Mouse (Mus musculus) CH12.LX (cell line): Measurements from ENCODE around the gene Ctdspl.

ENCODE experiments used
- CTCF ChIP-seq, 2 experiments: IDR thresholded peaks in 1 of 2; conservative IDR thresholded peaks in 1 of 2; 2 replicates each; pipeline ENCODE4 v1.5.1; 2011 to 2012; ENCODE audit warnings: low read depth in 2 of 2, low read length in 2 of 2, improper control_type of control experiment in 1 of 2, inconsistent platforms in 1 of 2, mild to moderate bottlenecking in 1 of 2, moderate library complexity in 1 of 2
- KAT2A ChIP-seq: IDR thresholded peaks from 2 replicates; pipeline ENCODE4 v1.6.1; 2012; ENCODE audit warnings: low read length, improper control_type of control experiment, inconsistent platforms; ENCODE audit not compliant: insufficient replicate concordance
- POLR2A ChIP-seq: IDR thresholded peaks from 2 replicates; pipeline ENCODE4 v1.6.1; 2011; ENCODE audit warnings: low read depth, mild to moderate bottlenecking, improper control_type of control experiment, low read length
- ZKSCAN1 ChIP-seq: IDR thresholded peaks from 2 replicates; pipeline ENCODE4 v1.6.1; 2012; ENCODE audit warnings: low read depth, inconsistent platforms, low read length, improper control_type of control experiment, borderline replicate concordance

- no peak for TF ChIP-seq KAT2A
- no peak for TF ChIP-seq POLR2A
- no peak for TF ChIP-seq CTCF (conservative IDR thresholded peaks at IDR 0.05 in 1 of 2, IDR thresholded peaks at IDR 0.05 in 1 of 2; ENCODE audit: low read depth in 2 of 2, low read length in 2 of 2)
- no peak for TF ChIP-seq ZKSCAN1
Observed at GRCm38 (mm10) chr9:118877365-118878008, 48.8 kb upstream of the Ctdspl start.
